Mouse (Mus musculus): Measurements from ENCODE around the gene Ndufa5.

DNA sequence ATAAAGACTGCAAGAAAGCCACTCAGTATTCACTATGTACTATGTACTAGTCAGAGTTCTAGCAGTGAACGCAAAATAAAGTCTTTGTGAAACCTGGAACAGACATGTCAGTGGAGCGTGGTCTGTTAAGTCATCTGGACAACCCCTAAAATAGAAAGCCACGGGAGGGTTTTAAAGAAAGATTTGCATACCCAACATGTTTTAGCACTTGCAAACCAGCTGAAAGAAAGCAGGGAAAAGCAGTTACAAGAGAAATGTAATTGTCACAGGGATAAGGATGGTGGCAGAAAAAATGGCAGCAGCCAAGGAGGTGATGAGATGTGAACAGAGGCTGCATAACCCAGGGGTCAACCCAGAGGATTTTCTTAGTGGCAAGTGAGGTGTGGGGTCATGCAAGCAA lies 2.1 kb downstream of the Ndufa5 start:
- TF ChIP-seq CTCF (IDR thresholded peaks at IDR 0.05; ENCODE audit: extremely low read depth, insufficient read length, insufficient replicate concordance, low read depth, low read length) (no peak), POLR2A (IDR thresholded peaks at IDR 0.05; ENCODE audit: low read depth, low read length) (no peak)

Data from small intestine, adult 2 months (tissue).